Mouse (Mus musculus) thymus, adult 2 months (tissue): ENCODE results near the gene Smyd5. TPM values are rescaled to one million over a fixed set of nuclear protein-coding genes. Genes with fewer than 3 reads are reported as not detected.

Experiments
- DNase-seq: peaks from one replicate; pipeline ENCODE4 v3.0.0; 2021
- H3K27ac ChIP-seq: fragments of 200-500 bp; 2 replicates; pipeline ENCODE4 v1.5.1; 2012; ENCODE audit warnings: low read length, control low read depth; ENCODE audit not compliant: control insufficient read depth, insufficient read depth
- H3K27me3 ChIP-seq: fragments of 200-500 bp; 2 replicates; pipeline ENCODE4 v1.6.1; 2012; ENCODE audit warnings: mild to moderate bottlenecking, low read length, moderate library complexity, mixed read lengths; ENCODE audit not compliant: control insufficient read depth, insufficient read depth
- H3K36me3 ChIP-seq: fragments of 200-500 bp; 2 replicates; pipeline ENCODE4 v1.6.1; 2012; ENCODE audit warnings: mild to moderate bottlenecking, low read length, moderate library complexity; ENCODE audit not compliant: control insufficient read depth, insufficient read depth
- H3K4me1 ChIP-seq: fragments of 200-500 bp; replicated peaks from 2 replicates; pipeline ENCODE4 v1.6.1; 2012; ENCODE audit warnings: low read length; ENCODE audit not compliant: control insufficient read depth, insufficient read depth
- H3K4me3 ChIP-seq: fragments of 200-500 bp; 2 replicates; pipeline ENCODE4 v1.5.1; 2012; ENCODE audit warnings: mild to moderate bottlenecking, low read length, control low read depth, moderate library complexity; ENCODE audit not compliant: control insufficient read depth, insufficient read depth
- CTCF ChIP-seq: fragments of 200-500 bp; IDR thresholded peaks from 2 replicates; pipeline ENCODE4 v1.5.1; 2012; ENCODE audit warnings: mild to moderate bottlenecking, control low read depth, low read length, moderate library complexity, borderline replicate concordance; ENCODE audit not compliant: control insufficient read depth, poor library complexity, insufficient read depth; ENCODE audit errors: extremely low read depth
- POLR2A ChIP-seq: fragments of 200-500 bp; IDR thresholded peaks from 2 replicates; pipeline ENCODE4 v1.6.1; 2012; ENCODE audit warnings: mild to moderate bottlenecking, low read length, control low read depth, moderate library complexity; ENCODE audit not compliant: control insufficient read depth, poor library complexity, insufficient read depth; ENCODE audit errors: extremely low read depth
- WGBS: fragments of 180-500 bp; shearing (Covaris S2); methylation state at CpG from one replicate; pipeline ENCODE4 v1.1.7; 2018; 5-methylcytosine and 5-hydroxymethylcytosine counted together
- polyA plus RNA-seq: library from polyadenylated mRNA; depleted of rRNA; stranded (reverse); fragments of >200 nt; gene quantifications from 2 replicates; pipeline ENCODE4 v1.2.3, GENCODE M21; 2012

The Smyd5 gene
- polyA plus RNA-seq, 1 experiment: 30.0 TPM

DNA sequence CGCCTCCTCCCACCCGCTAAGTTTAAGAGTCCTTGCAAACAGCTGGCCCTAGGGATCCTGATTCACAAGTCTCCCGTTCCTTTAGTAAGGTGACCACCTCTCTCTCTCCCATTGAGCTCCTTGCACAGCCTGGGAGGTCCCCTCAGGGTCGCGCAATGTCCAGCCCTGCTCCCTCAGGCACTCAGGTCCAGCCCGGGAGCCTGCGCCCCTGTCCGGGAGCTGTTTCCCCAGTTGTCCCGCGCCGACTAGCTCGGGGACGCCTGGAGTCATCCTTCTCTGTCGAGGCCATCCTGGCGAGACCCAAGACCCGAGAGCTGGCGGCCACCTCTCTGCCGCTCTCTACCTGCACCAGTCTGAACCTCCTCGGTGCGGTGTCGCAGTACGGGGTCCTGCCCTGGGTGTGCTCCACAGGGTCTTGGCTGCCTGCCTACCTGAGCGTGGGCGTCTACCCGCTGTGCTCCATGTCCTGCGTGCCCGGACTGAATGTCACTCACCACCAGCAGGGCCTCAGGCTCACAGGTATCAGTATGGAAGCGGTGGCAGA lies 7.9 kb upstream of the Smyd5 start, which contains the start of gene Noto:
Gene Noto, plus strand, starts transcription at position 51 of the 544 bp plus-strand sequence.
- Histone ChIP-seq H3K27me3 (no peaks in the 10 kb centered on the region; the same call in 1 of the 2 replicates), H3K36me3 (no peaks in the 10 kb centered on the region)
- WGBS: 54% methylated on average over 28 of the region's 28 CpGs

DNA sequence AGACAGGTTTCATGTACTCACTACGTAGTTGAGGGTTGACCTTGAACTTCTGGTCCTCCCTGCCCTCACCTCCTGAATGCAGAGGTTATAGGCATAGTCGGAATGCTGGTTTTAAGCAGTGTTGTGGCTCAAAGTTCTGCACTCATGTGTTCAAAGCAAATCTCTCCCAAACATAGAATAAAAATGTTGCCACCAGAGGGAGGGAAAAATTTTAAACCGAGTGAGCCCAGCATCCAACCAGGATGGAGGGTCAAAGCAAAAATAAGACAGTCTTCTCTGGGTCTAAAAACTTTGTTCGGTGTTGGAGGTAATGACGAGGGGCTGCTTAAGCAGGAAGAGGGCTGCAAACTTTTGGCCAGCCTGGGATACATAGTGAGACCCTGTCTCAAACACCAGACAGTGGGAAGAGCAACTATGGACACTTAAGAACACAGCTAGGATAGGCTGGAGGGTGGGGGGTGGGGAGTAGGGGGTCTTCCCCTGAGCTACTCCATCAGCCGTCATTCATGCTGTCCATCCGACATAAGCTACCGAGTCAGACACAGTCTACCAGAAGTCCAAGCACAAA lies 431 bp upstream of the Smyd5 start:
- no peaks in the 10 kb centered on the region for H3K27me3 ChIP-seq
- H3K4me1 ChIP-seq: peaks cover 9% of the 10 kb centered on the region
- DNase-seq: no peak
- TF ChIP-seq CTCF (no peak), POLR2A (no peak)
- no peak overlapping the region for H3K27ac ChIP-seq
- H3K4me3 ChIP-seq: peak overlapping the region; percentile 87
- H3K36me3 ChIP-seq: no peaks in the 10 kb centered on the region
- 56% methylated on average over 8 of the region's 8 CpGs for WGBS

More for the DNA sequence above, 7.9 kb upstream of the Smyd5 start, which contains the start of gene Noto:
- Histone ChIP-seq H3K27ac (no peak within 1 kb of the TSS), H3K4me3 (no peak within 1 kb of the TSS), H3K4me1 (no peaks in the 10 kb centered on the region)
- TF ChIP-seq CTCF (no peak), POLR2A (no peak)
- DNase-seq: no peak

DNA sequence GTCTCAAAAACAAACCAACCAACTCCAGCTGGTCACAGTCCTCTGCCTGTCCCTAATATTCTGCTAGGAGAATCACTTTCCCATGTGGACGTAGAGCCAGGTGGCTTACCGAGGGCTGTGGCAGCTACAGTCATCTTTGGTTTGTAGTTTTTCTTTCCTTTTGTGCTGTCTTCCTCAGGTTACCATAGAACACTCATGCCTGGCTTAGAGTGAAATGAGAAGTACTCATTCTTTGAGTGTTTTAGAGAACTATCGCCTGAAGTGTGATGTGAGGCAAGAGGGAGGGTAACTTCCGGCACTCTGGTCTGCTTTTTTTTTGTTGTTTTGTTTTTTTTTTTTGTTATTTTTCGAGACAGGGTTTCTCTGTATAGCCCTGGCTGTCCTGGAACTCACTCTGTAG lies 2.1 kb downstream of the Smyd5 start:
- Histone ChIP-seq H3K4me1 (peaks cover 9% of the 10 kb centered on the region), H3K4me3 (no peak overlapping the region), H3K27ac (no peak overlapping the region), H3K36me3 (no peaks in the 10 kb centered on the region), H3K27me3 (no peaks in the 10 kb centered on the region)
- no peak for DNase-seq
- 49% methylated on average over 5 of the region's 5 CpGs for whole genome bisulfite sequencing
- no peak for TF ChIP-seq CTCF

DNA sequence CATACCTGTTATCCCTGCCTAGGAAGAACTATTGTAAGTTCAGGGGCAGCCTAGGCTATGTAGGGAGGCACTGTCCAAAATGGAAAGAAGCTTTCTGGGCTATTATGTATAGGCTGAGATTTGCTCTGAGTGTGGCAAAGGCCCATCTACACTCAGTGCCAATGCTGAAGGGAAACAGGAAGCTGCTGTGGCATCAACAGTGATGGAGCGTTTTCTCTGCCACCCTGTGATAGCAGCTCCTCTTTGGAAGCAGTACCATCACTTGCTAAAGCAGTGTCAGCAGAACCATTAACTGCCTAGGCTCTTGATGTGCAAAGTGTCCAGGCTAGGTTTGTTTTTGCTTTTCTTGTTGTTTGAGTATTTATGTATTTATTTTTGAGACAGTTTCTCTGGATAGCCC lies 4.4 kb downstream of the Smyd5 start:
- Histone ChIP-seq H3K4me3 (no peak overlapping the region), H3K4me1 (peaks cover 9% of the 10 kb centered on the region), H3K36me3 (no peaks in the 10 kb centered on the region), H3K27ac (no peak overlapping the region), H3K27me3 (no peaks in the 10 kb centered on the region)
- DNase-seq: no peak
- TF ChIP-seq CTCF: no peak
- no peak for TF ChIP-seq POLR2A
- WGBS: 33% methylated on average over 1 of the region's 1 CpGs

DNA sequence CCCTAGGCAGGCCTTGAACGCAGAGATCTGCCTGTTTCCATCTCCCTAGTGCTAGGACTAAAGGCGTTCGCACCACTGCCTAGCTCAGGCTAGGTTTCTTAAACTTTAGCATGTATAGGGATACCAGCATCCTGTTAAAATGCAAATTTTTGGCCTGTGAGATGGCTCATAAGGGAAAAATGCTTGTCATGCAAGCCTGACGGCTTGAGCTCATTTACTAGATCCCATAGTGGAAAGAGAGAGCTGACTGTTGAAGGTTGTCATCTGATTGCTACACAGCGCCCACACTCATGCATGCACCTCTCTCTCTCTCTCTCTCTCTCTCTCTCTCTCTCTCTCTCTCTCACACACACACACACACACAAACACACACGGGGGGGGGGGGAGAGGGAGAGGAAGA lies 4.8 kb downstream of the Smyd5 start:
- H3K27me3 ChIP-seq: no peaks in the 10 kb centered on the region
- no peak for DNase-seq
- H3K27ac ChIP-seq: no peak overlapping the region
- no peaks in the 10 kb centered on the region for H3K36me3 ChIP-seq
- H3K4me3 ChIP-seq: no peak overlapping the region
- peaks cover 7% of the 10 kb centered on the region for H3K4me1 ChIP-seq
- TF ChIP-seq CTCF (no peak), POLR2A (no peak)
- WGBS: 84% methylated on average over 6 of the region's 6 CpGs

DNA sequence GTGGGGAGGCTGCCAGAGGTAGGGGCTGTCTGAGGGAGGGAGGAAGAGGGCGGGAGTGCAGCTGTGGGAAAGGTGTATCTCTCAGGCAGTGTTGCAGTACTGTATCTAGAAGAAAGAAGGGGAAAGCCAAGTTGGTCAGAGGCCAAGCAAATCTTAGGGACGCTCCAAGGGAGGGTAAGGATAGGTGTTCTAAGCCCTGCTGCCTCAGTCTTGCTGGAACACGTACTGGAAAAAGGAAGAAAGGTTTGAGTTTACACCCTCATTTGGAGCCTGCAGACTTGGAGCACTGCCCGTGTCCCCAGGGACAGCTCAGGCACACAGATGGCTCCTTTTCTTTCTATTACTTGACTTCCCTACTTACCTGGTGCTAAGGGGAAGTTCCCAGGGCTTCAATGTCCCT lies 9.4 kb downstream of the Smyd5 start:
- DNase-seq: no peak
- Histone ChIP-seq H3K4me1 (no peaks in the 10 kb centered on the region), H3K27ac (no peak overlapping the region), H3K27me3 (no peaks in the 10 kb centered on the region), H3K36me3 (no peaks in the 10 kb centered on the region), H3K4me3 (no peak overlapping the region)
- no peak for TF ChIP-seq CTCF
- TF ChIP-seq POLR2A: no peak
- 95% methylated on average over 4 of the region's 4 CpGs for WGBS

DNA sequence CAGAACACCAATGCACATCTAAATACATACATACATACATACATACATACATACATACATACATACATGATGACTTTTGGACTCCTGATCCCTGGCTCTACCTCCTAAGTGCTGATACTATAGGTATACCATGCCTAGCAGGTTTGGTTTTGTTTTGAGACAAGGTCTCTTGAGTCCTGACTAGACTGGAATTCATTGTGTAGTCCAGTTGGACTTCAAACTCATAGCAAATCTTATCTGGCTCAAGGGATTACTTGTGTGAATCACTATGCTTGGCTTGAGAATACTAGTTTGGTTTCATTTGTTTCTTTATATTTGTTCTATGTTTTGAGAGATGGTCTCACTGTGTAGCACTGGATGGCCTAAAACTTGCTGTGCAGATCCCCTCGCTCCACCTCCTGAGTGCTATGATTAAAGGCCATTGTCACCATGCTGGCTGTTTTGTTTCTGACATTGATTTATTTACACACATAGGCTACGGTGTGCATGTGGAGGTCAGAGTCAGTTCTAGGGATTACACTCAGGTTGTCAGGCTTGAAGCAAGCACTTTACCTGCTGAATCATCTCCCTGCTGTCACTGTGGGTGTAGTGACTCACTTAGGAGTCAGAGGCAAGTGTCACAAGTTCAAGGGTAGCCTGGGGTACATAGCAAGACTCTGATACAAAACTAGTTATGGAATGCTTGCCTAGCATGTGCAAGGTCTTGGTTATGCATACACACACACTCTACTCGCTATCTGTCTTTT lies 11.9 kb downstream of the Smyd5 start:
- Histone ChIP-seq H3K4me3 (no peak overlapping the region), H3K27ac (no peak overlapping the region), H3K4me1 (no peaks in the 10 kb centered on the region), H3K27me3 (no peaks in the 10 kb centered on the region), H3K36me3 (no peaks in the 10 kb centered on the region)
- 98% methylated on average over 3 of the region's 3 CpGs for WGBS
- no peak for DNase-seq
- TF ChIP-seq POLR2A (no peak), CTCF (no peak)
